Mouse (Mus musculus) left cerebral cortex, postnatal 36 days (tissue): ENCODE results near the gene Thumpd1. TPM values are rescaled to one million over a fixed set of nuclear protein-coding genes. Genes with fewer than 3 reads are reported as not detected.

Experiments
- DNase-seq, 2 experiments: peaks; one replicate each; pipeline ENCODE4 v3.0.0; 2021 to 2022; ENCODE audit warnings: low spot score in 2 of 2, mixed read lengths in 1 of 2
- intact Hi-C: fragments of 180-260 bp; cut with DNase I; formaldehyde crosslinking; loops from one replicate; pipeline ENCODE4 v1.15.1; 2025
- total RNA-seq, 2 experiments: library from RNA; stranded (reverse); gene quantifications; 2 replicates each; pipeline ENCODE4 v1.2.3; 2021

Thumpd1 gene
- total RNA-seq, 2 experiments from 2014 or later = 42.4 to 44.7 TPM

DNA sequence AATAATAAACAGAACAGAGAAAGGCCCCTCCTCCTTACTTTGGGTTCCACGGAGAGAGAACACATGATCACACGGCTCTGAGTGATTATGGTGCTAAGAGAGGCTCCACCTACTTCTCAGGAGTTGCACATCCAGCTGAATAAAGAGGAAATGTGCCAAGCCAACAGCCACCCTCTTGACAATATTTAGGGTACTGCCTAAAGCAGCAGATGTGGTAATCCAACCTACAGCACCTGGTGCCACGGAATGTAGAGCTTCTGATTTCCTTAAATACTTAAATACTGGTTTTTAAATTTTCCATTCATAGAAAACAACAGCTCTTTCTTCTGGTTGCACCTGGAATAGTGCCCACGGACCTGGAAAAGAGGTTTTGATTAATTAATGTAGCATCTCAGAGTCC, 37.9 kb downstream of the Thumpd1 start:
- intact Hi-C loops = no loop called here
- DNase-seq = no peak

DNA sequence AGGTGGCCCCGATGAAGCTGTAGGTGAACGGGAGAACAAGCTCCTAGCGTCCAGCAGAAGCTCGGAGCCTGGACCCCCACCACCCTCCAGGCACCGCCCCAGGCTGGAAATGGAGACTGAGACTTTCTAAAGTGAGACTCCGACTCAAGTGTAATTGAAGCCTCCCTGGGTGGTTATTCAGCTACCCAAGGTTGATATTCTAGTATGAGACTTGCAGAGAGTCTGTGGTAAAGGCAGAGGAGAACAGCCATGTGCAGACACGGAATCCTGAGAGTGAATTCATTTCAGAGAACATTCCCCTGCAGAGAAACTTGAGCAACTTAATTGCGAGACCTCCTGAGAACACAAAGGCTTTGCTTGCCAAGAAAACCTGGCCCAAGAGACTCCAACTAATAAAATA, 40.5 kb downstream of the Thumpd1 start:
- DNase-seq = no peak
- intact Hi-C loops = no loop called here

- peak; percentile 29 to 31 for DNase-seq
- intact Hi-C loops = loop anchor here (5.0 to 10.0 kb wide), 5 partner anchors 111 to 654 kb away; partner anchors contain the start of genes Abca14, Abca15, Acsm5 and Crym
Measured at GRCm38 (mm10) chr7:119673465-119673864, 47.1 kb downstream of the Thumpd1 start.

DNA sequence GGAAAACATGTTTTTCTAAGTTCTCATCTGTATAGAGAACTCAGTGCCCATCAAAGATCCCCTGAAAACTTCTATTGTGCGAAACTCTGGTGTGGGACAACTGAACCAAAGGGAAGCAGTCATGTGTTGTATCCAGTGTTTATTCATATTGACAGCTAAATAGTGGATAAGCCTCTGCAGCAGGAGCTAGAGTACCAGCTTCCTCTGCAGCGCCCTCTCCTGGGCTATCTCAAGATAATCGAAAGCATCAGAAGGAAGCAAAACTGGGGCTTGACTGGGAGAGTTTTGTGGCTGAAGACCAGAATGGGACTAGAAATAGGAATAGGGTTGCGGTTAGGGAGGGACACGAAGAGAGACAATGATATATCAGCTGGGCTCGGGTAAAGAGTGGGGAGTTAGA, 49.7 kb downstream of the Thumpd1 start:
- intact Hi-C loops = loop anchor here (5.0 to 10.0 kb wide), 5 partner anchors 114 to 656 kb away; partner anchors contain the start of genes Abca14, Abca15, Acsm5 and Crym
- DNase-seq = no peak

DNA sequence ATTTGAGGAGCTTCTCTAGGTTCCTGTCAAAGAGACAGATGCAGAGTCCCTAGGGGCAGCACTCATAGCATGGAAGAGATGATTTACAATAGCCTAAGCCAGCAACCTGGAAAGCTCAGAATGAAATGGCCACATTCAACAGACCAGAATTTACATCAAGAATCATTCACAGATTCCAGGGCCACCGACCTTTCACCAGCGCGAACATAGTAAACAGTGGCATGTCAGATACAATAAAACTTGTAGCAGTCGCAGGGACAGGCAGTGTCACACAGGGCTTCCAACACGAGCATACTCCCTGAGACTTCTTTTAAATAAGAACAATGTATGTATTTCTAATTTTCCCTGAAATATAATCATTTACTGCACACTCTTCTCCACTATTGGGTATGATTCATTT, 50.2 kb downstream of the Thumpd1 start:
- DNase-seq = no peak
- intact Hi-C loops = loop anchor here (5.0 to 10.0 kb wide), 5 partner anchors 114 to 657 kb away; partner anchors contain the start of genes Abca14, Abca15, Acsm5 and Crym

GRCm38 (mm10) chr7:119667893-119668292, 52.7 kb downstream of the Thumpd1 start:
- no peak for DNase-seq
- intact Hi-C loops = no loop called here

Other genes with a start within 250 kb of the Thumpd1 start
- not detected for gene Umod, start 241.5 kb downstream of the Thumpd1 start, total RNA-seq
- under 1 TPM; 0.79 to 0.84 TPM for gene Acsm5, start 201.3 kb downstream of the Thumpd1 start, total RNA-seq
- not detected for gene Pdilt, start 197.3 kb downstream of the Thumpd1 start, total RNA-seq
- not detected for gene Acsm2, start 166.5 kb downstream of the Thumpd1 start, total RNA-seq
- gene Acsm1, start 113.8 kb downstream of the Thumpd1 start, total RNA-seq = not detected
- gene Acsm4, start 30.8 kb downstream of the Thumpd1 start, total RNA-seq = not detected
- gene Acsm3, start 40.1 kb upstream of the Thumpd1 start, total RNA-seq = not detected
- gene Rexo5, start 73.2 kb upstream of the Thumpd1 start, total RNA-seq = 1 to 10 TPM in 1 of 2 experiments, under 1 TPM in 1; 0.25 to 1.9 TPM
- 1 to 10 TPM; 5.4 to 7.5 TPM for gene Eri2, start 73.3 kb upstream of the Thumpd1 start, total RNA-seq
- 10 to 100 TPM; 10.9 to 12.9 TPM for gene Lyrm1, start 175.1 kb upstream of the Thumpd1 start, total RNA-seq
- 10 to 100 TPM; 24.4 to 27.0 TPM for gene Dcun1d3, start 175.5 kb upstream of the Thumpd1 start, total RNA-seq